Mouse (Mus musculus) kidney, adult 18-20 months (tissue): Measurements from ENCODE around the gene Gm17581.
"Not testable (repeated sequence)": the region's sequence is repeated elsewhere in the genome, so short reads cannot be mapped to it uniquely, and the experiment has no call there.

ENCODE experiments used
- DNase-seq: peaks from one replicate; pipeline ENCODE4 v3.0.0; 2021

Gm17581 gene

DNA sequence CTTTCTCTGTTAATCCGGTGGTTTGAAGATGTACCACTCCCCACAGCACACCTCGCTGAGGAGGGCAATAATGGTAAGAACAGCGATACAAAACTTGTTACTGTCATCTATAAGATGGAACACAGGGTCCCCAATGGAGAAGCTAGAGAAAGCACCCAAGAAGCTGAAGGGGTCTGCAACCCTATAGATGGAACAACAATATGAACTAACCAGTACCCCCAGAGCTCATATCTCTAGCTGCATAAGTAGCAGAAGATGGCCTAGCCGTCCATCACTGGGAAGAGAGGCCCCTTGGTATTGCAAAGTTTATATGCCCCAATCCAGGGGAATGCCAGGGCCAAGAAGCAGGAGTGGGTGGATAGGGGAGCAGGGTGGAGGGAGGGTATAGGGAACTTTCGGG is at the start of gene Gm17581:
TSS of gene Gm17581 (minus strand) at position 101 of the 400 bp plus-strand sequence.
- DNase-seq, result not testable (repeated sequence)

DNA sequence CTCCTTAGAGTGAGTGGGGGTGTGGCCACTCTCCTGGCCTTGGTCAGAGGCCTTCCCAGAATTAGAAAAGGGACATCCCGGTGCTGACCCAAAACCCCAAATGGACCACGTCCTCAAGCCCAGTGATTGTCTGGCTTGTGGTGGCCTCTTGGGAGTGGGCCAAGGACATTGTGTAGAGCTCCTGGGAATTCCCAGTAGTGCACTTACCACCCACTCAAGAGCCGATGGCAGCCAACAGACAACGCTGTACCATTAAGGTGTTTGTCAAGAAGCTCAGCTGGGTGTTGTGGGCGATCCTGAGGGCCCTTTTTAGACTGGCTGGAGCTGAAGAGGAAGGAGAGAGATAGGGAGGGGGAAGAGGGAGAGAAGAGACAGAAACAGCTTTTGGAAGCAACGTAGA is 48.9 kb upstream of the Gm17581 start:
- no peak for DNase-seq

DNA sequence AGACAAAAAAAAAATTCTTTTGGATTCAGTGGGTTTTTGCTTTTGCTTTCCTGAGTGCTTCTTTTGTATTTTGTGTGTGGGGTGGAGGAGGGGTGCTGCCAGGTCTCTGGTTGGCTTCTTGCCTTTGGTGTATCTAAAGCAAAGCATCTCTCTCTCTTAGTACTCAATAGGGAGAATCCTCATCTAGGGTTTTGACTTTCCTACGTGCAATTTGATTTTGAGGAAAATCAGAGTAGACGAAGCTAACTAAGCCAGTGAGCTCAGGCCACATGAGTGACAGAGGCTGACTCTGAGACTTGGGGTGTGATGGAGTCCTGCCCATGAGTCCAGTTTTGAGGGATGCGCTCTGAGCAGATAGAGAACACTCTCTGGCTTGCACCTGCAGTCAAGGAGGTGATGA is 43.8 kb upstream of the Gm17581 start:
- no peak for DNase-seq

DNA sequence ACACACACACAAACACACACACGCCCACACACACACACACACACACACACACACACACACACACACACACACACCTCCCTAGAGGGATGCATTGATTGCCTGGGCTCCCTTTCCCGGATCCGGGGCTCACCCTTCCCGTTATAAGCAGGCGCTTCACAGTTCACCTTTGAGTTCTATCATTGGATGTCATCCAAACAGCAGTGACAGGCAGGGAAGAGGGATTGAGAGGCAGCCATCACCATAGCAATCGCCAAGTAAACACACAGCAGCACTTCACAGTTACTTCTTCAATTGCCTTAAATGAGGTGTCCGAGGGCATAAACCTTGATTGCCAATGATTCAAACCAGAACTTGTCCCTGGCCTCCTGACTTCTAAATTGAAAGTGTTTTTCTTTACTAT is 43.4 kb upstream of the Gm17581 start:
- DNase-seq, result no peak

DNA sequence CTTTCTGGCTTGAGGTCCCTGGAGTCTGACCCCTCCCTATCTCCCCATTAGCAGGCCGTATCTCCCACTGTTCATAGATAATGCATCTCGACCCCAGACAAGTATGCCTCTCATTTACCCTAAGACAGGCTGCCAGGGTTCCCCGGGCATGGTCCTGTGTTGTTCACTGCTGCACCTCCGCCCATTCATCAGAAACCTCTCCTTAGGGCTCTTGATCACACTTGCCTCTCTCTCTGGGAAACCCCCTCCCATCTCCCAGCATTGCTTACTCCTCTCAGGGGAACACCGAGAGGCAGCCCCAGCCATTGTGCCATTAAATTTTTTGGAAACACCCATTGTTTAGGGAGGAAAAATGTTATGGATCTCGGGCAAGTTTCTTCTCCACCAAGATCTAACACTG is 42.3 kb upstream of the Gm17581 start:
- DNase-seq, result no peak

DNA sequence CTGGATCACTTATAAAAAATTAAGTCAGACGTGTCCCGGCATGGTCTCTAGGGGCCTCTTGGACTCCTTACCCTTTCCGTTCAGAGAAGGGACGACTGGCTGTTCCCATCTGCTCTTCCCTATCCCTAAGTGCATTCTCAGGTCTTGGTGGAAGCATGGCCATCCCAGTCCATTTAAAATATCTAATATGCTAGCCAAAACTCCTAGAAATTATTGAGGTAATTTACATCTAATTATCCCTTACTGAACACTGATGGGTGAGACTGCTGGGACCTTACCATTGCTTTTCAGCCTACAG is 42.0 kb upstream of the Gm17581 start:
- no peak for DNase-seq

DNA sequence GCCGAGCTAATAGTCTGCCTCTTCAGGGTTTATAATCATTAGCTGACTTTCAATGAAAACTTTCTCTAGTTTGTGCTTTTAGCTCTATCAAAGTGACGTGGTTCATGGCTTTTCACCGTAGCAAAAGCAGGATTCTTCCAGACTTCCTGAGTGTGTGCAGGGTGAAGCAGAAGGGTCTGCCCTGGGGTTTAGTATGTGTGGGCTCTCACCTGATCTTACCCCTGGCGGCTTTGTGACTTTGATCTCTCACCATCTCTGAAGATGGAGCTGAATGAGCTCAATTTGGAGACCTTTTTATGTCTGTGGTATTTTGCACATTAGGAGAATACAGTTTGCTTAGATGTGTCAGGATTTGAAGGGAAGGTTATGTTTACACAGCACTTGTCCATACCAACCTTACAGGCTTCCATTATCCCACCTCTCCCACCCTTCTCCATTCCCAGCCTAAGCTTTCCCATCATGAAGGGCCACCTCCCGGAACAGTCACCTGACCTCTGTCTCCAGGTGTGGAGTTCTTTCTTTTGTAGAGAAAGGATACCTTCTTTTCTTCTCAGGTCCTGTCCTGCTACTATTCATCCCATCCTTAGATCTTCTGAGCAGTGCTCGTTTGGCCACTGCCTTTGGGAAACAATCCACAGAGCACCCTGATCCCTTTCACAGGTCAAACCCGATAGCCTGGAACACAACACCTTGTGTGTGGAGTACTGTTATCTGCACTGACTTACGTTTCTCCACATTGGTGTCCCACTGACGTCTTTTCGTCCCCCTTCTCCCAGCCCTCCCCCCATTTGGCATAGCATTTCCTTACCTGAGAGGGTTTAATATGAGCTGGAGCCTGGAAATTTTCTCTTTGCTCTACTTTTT is 41.4 kb upstream of the Gm17581 start:
- DNase-seq, result no peak

DNA sequence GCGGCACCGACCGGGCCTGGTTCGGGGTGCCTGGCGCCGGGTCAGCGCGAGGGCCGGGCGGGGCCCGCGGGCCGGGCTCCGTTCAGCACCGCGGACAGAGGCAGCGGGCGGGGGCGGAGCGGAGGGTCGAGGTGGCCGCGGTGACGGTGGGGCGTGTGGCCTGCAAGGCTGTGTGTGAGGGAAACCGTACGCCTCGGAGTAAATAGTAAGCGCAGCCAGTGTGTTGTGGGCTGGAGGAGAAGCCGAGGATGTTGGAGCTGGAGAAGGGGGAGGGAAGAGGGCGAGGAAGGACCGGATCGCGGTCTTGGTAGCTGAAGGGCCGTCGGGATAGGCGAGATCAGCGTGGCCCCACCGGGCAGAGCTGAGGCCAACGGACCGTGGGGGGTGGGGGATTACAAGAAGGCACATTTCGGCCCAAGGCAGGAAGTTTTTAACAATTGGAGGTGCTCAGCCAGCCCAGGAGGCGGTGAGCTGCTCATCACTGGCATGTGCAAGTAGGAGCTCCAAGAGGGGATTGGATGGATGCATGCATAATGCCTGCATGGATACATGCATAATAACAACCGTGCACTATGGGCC is 40.1 kb upstream of the Gm17581 start:
- DNase-seq, result peak; percentile 46

DNA sequence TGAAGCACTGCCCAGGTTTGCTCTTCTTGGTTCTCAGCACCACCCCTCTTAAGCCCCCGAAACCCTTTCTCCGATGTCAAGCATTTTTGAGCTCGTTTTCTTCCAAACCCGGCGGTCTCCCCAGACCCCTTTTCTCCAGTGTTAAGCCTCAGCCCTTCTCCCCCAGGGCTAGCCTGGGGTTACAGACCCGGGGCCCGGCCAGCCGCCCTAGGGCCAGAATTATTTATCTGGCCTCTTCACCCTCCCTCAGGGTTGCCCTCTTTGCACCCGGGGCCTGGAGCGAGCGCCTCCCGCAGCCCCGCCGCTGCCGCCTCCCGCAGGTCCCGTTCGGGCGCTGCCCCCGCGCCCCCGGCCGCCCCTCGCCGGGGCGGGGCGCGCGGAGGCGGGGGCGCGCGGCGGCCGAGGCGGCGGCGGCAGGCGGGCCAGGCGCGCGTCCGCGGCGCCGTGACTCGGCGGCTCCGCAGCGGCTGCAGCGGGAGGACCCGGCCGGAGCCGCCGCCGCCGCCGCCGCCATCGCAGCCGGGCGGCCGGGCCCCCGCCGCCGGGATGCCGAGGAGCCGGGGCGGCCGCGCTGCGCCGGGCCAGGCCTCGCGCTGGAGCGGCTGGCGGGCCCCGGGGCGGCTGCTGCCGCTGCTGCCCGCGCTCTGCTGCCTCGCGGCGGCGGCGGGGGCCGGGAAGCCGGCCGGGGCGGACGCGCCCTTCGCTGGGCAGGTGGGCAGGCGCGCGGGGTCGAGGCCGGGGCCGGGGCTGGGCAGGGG is 39.4 kb upstream of the Gm17581 start, which contains the start of gene Mmp24:
TSS of gene Mmp24 (plus strand) at position 416 of the 758 bp plus-strand sequence.
- DNase-seq, result no peak

DNA sequence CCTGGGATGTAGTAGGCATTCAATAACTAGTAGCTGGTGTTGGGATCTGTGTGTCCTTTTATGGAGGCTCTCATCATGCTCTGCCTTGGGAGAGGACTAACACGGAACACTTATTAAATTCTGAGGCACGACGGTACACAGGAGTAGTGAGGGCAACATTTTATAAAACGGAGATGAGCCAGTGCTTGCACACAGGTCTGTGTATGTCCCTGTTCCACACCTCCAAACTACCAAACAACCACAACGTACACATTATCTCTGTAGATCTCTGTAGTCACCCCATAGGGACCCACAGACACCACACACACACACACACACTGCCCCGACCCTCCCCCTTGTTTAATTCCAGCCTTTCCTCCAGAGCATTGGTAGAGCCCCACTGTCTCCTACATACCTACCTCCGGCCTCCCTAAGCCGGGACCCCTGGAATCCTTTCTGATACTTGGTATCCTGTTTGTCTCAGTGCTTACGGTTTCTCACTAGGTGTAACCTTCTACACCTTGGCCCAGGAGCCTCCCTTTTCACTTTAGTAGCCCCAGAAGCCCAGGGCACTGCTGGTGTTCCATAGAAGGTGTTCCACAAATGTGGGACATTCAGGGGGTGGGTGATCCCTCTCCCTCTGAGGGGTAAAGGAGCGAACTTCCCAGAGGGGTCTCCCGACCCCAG is 38.7 kb upstream of the Gm17581 start:
- no peak for DNase-seq

DNA sequence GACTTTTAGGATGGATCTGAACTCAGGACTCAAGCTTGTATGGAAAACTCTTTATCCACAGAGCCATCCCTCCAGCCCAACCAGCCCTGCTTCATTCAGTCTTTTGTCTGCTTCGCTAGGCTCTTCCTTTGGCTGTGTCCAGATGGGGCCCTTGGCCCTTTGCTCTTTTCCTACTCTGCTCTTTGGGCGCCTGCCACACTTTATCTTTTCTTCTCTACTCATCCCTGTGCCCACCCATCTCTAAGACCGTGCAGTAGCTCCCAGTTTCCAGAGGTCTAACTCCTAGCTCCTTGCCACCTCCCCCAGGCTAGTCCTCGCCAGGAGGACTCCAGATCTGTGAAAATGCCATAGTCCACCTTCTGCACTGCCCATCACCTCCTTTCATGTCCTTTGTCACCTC is 38.0 kb upstream of the Gm17581 start:
- no peak for DNase-seq

DNA sequence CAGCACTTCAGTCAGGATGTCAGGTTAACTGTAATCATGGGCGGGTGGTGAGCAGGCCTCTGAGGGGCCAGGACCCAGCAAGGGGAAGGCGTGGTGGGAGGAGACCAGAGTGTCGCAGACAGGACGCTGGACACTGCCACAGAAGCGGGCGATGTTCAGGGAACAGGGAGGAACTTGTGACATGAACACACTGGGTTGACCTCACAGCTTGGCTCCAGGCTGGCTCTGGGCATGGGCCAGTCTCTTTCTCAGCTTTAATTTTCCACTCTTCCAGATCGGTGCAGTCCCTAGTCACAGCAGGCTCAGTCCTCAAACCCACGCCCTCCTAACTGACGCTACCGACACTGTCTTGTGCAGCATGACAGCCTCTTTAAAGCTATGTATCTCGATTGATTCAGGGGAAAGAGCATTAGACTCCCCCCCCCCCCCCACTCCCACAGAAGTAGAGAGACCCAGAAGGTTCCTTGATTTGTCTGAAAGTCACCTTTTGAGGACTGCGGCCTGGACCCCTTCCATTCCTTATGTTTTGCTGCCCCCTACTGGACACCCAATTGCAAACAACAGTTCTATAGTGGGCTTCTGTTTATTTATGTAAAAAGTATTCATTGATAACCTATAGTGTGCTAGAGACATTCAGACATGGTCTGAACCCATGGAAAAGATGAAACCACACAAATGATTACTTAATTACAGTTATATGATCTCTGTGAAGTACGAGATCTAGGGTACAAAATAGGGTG is 29.2 kb upstream of the Gm17581 start:
- DNase-seq, result peak; percentile 54

DNA sequence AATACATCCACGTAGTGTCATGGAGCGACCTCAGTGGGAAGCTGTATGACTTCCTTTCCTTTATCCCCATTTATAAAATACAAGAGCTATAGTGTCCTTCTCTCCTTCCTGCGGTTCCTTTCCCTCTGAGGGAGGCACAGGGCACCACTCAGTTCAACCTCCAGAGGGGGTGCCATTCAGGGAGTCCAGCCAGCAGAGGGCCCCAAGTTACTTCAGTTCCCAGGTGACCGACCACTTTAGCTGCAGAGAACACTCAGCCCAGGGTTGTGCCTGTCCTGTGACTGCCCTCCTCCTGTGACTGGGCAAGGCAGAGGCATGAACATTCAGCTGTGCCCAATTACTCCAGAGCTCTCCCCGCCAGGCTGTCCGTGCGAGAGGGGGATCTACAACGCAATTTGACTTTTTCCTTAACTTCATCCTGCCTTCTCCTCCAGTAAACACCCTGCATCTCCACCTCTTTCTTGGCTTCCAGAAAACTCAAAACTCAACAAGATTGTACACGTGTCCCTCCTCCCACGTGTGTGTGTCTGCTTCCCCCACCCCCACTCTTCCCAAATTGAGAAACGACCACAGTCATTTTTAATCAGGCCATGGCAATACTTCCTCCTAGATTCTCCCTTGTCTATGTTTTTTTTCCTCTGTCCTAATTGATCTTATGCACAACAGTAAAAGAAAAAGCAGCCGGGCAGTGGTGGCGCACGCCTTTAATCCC is 21.3 kb upstream of the Gm17581 start:
- DNase-seq, result no peak

DNA sequence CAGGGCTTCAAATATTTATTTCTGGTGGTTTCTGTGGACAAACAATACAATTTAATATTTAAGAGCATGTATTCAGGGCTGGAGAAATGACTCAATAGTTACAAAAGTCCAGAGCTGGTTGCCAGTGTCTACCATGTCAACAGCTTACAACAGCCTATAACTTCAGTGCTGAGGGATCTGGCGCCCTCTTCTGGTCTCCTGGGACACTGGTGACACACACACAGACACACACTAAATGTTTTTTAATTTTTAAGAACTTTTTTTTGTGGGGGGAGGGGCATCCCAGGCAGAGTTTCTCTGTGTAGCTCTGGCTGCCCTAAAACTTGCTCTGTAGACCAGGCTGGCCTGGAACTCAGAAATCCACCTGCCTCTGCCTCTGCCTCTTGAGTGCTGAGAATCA is 20.1 kb upstream of the Gm17581 start:
- DNase-seq, result peak; percentile 60

DNA sequence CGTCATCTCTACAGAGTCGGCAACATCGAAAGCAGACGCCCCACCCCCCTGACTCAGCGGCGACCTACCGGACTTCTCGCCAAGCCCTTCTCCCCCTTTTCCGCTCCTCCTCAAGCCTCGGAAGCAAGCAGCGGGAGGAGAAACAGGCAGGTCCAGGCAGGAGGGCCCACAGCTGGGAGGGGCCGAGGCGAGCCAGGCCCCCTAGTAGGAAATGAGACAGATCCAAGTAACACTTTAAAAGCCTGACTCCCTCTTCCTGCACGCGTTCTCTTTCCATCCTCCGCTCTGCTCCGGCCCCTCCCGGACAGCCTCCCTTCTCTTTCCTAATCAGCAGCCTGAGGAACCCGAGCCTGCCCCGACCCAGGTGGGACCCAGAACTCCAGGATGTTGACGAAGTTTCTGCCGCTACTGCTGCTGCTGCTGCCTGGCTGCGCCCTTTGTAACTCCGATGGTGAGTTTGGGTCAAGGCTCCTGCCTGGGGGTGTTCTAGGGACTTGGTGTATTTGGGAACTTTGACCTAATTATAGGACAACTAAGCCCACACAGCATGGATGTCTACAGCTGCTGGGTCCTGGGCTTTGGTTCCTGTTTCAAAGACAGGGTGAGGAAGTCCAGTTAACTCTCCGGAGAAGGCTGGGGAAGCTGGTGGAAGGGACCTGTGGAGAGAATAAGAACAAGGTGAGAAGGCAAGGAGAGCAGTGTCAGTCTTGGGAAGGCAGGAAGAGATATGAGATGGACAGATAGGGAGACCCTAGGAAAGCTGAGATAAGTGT is 15.5 kb upstream of the Gm17581 start, which contains the start of gene Procr:
TSS of gene Procr (plus strand) at position 104 of the 773 bp plus-strand sequence.
- peak; percentile 41 for DNase-seq

DNA sequence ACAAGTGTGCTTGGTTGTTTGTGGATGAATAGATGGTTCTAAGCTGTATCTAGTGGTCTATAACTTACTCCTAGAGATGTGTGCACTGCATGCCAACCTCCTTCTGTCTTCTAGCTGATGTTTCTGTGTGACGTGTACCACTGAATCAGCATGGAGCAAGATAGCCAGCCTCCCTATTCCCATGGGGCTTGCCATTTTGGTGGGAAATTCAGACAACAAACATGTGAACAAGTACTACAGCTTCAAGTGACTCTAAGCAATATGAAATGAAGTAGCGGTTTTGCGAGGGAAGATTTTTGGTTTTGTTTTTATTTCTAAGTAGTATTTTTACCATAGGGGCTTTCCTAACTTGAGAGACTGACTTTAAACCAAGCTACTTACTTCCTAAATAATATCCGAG is 13.7 kb upstream of the Gm17581 start:
- DNase-seq, result no peak

DNA sequence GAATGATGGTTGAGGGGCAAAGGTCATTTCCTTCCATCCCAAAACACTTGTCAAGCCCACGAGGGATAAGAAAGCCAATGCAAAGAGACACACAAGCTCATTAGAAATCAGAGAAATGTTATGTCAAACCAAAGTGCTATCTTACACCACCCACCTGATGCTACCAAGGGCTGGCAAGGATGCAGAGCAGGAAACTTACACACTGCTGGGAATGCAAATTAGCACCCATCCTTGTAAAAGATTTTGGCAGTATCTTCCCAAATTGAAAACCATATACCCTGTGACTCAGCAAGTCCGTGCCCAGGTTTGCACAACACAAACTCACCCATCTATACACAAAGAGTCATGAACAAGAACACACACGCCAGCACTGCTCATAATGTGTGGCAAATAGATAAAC is 9.8 kb upstream of the Gm17581 start:
- no peak for DNase-seq

DNA sequence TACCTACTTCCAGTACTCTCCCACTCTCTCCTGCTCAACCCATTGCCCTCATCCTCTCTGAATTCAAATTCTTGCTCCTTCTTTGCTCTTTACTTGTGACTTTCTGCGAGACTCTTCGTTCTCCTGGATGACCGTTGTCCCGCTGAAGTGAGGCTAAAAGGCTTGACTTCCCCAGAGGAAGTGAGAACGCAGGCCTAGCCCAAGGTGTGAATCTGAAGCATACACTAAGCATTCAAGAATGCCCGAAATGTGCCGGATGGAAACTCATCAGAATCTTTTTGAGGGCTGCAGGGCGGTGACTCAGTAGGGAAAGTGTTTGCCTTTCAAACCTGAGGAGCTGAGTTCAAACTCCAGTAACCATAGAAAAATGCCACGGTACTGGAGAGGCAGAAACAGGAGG is 7.7 kb upstream of the Gm17581 start:
- DNase-seq, result no peak

DNA sequence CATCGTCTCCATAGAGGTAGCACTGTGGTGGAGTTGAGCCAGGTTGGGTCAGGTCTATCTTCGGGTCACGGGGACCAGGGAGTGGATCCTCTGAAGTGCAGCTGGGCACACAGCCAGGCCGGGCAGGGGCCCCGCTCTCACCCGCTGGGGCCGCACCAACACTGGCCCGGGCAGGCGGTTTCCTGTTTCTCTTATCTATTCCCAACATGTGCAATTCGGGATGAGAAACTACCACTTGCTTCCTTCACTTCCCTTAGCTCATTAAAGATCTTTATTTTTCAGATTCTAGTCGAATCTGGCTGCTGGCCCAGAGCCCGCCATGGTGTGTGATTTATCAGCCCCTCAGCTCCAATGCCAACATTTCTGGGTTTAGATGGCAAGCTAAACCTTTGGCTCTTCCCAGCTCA is 7.3 kb upstream of the Gm17581 start:
- DNase-seq, result peak; percentile 56

DNA sequence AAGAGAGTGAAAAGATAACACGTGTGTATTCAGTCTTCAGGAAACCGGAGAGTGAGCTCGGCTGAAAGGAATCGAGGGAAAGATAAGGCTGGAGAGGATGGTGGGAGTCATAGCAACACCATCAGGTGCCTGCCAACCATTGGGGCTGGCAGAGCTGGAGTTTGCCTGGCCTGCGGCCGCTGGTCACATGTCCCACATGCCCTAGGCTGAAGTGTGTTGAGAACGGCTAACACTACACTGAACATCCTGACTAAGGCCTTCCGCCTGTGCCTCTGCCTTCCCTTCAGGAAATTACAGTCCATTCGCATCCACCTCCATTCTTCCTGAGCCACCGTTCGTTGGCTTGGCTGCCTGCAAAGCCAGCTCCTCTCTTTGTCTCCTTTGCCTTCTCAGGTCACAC is 6.5 kb upstream of the Gm17581 start:
- no peak for DNase-seq

DNA sequence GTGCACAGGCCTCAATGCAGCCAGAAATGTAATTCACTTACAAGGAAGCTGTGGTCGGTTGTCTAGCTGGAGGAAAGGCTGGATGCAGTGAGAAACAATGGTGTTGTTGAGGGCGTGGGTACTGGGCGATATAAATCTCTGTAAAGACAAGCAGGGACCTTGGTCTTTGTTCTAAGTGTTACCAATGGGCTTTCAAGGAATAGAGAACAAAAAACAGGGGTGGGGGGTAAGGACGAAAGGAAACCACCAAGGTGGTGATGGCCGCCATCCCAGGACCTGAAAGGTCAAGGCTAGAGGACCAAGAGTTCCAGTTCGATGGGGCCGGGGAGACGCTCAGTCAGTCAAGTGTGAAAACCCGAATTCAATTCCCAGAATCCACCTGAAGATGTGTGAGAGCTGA is 2.1 kb upstream of the Gm17581 start:
- DNase-seq, result no peak
